Mouse (Mus musculus) bone marrow macrophage, adult 2 months (primary cell): Measurements from ENCODE around the gene Card9.

Source experiments
- CTCF ChIP-seq: IDR thresholded peaks from 2 replicates; pipeline ENCODE4 v1.5.1; 2012; ENCODE audit warnings: low read depth, mild to moderate bottlenecking, low read length, moderate library complexity
- POLR2A ChIP-seq: IDR thresholded peaks from 2 replicates; pipeline ENCODE4 v1.6.1; 2012; ENCODE audit warnings: mild to moderate bottlenecking, low read depth, low read length, borderline replicate concordance

DNA sequence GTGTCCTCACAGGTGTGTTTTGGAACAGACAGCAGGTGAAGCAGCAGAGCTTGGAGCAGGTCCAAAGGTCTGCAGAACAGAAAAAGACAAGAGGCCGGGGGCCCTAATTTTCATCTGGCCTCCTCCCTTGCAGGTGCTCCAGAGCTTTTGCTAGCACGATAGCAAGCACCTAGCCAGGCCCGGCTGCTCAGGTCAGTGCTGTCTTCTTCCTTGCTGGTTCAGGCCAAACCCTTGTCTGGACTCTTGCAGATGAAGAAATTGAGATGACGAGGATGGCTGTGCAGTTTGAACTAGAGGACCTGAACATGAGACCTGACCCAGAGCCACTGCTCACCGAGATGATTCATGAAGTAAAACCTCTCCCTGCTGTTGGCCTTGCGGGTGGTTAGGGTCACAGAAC lies 30.9 kb upstream of the Card9 start:
- TF ChIP-seq CTCF (no peak), POLR2A (no peak)
